Mouse (Mus musculus) liver, embryonic 14.5 days (tissue): ENCODE results near the gene Piezo1. TPM values are rescaled to one million over a fixed set of nuclear protein-coding genes. Genes with fewer than 3 reads are reported as not detected.

Experiments used
- ATAC-seq: fragments of 200-750 bp; cut with Nextera tagmentation; 2 replicates; pipeline ENCODE4 v1.8.0; 2017; ENCODE audit warnings: moderate number of reproducible peaks, mild to moderate bottlenecking, moderate library complexity; ENCODE audit not compliant: insufficient read depth
- DNase-seq, 3 experiments: peaks; one replicate each; pipeline ENCODE4 v3.0.0-alpha.2; 2012 to 2013; ENCODE audit warnings: low read depth in 3 of 3, low spot score in 3 of 3
- H3K27ac ChIP-seq: fragments of 300-500 bp; sonication (generic); 2 replicates; pipeline ENCODE4 v1.5.1; 2014; ENCODE audit warnings: moderate library complexity, mild to moderate bottlenecking, control low read depth, inconsistent platforms
- H3K27me3 ChIP-seq: fragments of 300-500 bp; sonication (generic); 2 replicates; pipeline ENCODE4 v1.6.1; 2014; ENCODE audit warnings: mild to moderate bottlenecking, low read length, moderate library complexity; ENCODE audit not compliant: control insufficient read depth, insufficient read depth
- H3K36me3 ChIP-seq: fragments of 300-500 bp; sonication (generic); replicated peaks from 2 replicates; pipeline ENCODE4 v1.6.1; 2014; ENCODE audit warnings: low read depth; ENCODE audit not compliant: control insufficient read depth, insufficient read depth
- H3K4me1 ChIP-seq, 2 experiments: fragments of 200-500 bp in 1 of 2; fragments of 300-500 bp in 1 of 2; sonication (generic) in 1 of 2; replicated peaks; 2 replicates each; pipeline ENCODE4 v1.6.1; 2012 to 2014; ENCODE audit warnings: antibody characterized with exemption in 1 of 2, inconsistent platforms in 1 of 2, low read length in 1 of 2; ENCODE audit not compliant: control insufficient read depth in 2 of 2, insufficient read depth in 2 of 2
- H3K4me2 ChIP-seq: fragments of 300-500 bp; sonication (generic); 2 replicates; pipeline ENCODE4 v1.6.1; 2014; ENCODE audit warnings: low read depth, mild to moderate bottlenecking, control low read depth, moderate library complexity
- H3K4me3 ChIP-seq, 2 experiments: fragments of 200-500 bp in 1 of 2; fragments of 300-500 bp in 1 of 2; sonication (generic) in 1 of 2; 2 replicates each; pipeline ENCODE4 v1.5.1; 2012 to 2014; ENCODE audit warnings: low read depth in 2 of 2, low read length in 2 of 2, mild to moderate bottlenecking in 2 of 2, control low read depth in 1 of 2, inconsistent platforms in 1 of 2, moderate library complexity in 1 of 2; ENCODE audit not compliant: insufficient read depth in 1 of 2
- H3K9ac ChIP-seq: fragments of 300-500 bp; sonication (generic); replicated peaks from 2 replicates; pipeline ENCODE4 v1.6.1; 2014; ENCODE audit warnings: mild to moderate bottlenecking, control low read depth, moderate library complexity
- H3K9me3 ChIP-seq: fragments of 300-500 bp; sonication (generic); 2 replicates; pipeline ENCODE4 v1.6.1; 2016; ENCODE audit warnings: low read length, mixed read lengths; ENCODE audit not compliant: control insufficient read depth
- CTCF ChIP-seq: IDR thresholded peaks from 2 replicates; pipeline ENCODE4 v1.5.1; 2016; ENCODE audit warnings: antibody characterized with exemption, low read depth, control low read depth
- EP300 ChIP-seq: IDR thresholded peaks from 2 replicates; pipeline ENCODE4 v1.6.1; 2016; ENCODE audit warnings: antibody characterized with exemption, low read depth
- WGBS: fragments of 180-500 bp; shearing (Covaris S2); extraction: QIAGEN DNeasy Blood & Tissue Kit; methylation state at CpG from one replicate; pipeline ENCODE4 v1.1.7; 2014; ENCODE audit not compliant: insufficient replicate concordance; 5-methylcytosine and 5-hydroxymethylcytosine counted together
- polyA plus RNA-seq, 2 experiments: library from polyadenylated mRNA; depleted of rRNA in 1 of 2; stranded (reverse) in 1 of 2; unstranded in 1 of 2; fragments of >200 nt; fragmentation: Nextera tagmentation in 1 of 2; extraction: Ambion mirVana in 1 of 2; gene quantifications; 2 replicates each; pipeline versions ENCODE4 v1.2.1 to v1.2.3; 2012 to 2014

The Piezo1 gene
- polyA plus RNA-seq, 2 experiments = 12.6 to 60.9 TPM

DNA sequence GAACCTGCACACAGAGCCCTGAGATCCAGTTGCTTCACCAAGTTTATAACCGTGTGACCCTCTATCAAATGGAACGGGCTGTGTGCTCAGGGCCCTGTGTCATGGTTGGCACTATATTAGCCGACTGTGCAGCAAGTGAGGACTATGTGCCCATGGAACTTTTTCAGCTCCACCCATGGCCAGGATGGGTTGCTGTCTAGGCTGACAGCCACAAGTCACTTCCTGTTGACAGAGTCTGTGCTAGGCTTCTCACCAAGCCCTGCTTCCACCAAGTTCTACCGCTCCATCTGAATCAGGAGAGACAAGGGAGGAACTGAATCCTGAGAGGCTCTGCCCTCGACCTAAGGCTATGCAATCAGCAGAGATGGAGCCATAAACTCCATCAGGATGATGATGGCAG, 10.1 kb upstream of the Piezo1 start:
- Histone ChIP-seq H3K9ac (no peak overlapping the region), H3K4me3 (no peak overlapping the region), H3K4me2 (no peak overlapping the region), H3K4me1 (peaks cover 9 to 16% of the 10 kb centered on the region in 2 experiments), H3K36me3 (no peaks in the 10 kb centered on the region), H3K9me3 (no peaks in the 10 kb centered on the region), H3K27me3 (no peaks in the 10 kb centered on the region), H3K27ac (no peak overlapping the region)
- ATAC-seq = no peak
- TF ChIP-seq EP300 (no peak), CTCF (no peak)
- 38% methylated on average over 5 of the region's 5 CpGs for WGBS
- no peak for DNase-seq

DNA sequence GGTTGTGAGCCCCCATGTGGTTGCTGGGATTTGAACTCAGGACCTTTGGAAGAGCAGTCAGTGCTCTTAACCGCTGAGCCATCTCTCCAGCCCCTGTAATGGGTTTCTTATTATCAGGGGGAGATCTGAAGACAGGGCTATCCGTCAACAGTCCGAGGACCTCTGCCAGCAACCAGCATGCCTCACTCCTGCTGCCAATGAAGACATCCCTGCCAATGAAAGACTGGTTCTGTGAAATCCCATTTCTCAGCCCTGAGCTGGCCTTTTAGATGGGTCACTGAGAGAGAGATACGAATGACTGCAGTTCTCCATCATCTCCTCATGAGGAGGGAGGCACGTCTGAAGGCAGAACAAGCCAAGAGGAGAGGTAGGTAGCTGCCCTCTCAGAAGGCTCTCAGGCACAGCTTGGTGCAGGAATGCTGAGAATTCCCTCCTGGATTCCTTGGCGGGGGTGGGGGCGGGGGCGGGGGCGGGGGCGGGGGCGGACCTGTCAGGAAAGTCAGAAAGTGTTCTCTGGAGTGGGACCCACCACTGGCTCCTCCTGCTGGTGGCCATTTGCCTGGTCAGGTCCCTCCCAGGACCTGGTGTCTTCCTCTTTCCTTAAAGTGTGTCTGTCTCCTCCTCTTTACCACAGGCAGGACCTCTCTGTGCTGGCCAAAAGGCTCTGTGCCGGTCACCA, 7.7 kb upstream of the Piezo1 start:
- TF ChIP-seq CTCF = no peak; the same call in 1 of the 2 replicates
- no peak for TF ChIP-seq EP300
- Histone ChIP-seq H3K9ac (no peak overlapping the region), H3K9me3 (no peaks in the 10 kb centered on the region), H3K36me3 (no peaks in the 10 kb centered on the region), H3K4me2 (no peak overlapping the region), H3K4me3 (no peak overlapping the region), H3K27me3 (no peaks in the 10 kb centered on the region), H3K27ac (no peak overlapping the region), H3K4me1 (peaks cover 12 to 26% of the 10 kb centered on the region in 2 experiments)
- ATAC-seq = no peak
- 27% methylated on average over 11 of the region's 12 CpGs for WGBS
- no peak for DNase-seq

DNA sequence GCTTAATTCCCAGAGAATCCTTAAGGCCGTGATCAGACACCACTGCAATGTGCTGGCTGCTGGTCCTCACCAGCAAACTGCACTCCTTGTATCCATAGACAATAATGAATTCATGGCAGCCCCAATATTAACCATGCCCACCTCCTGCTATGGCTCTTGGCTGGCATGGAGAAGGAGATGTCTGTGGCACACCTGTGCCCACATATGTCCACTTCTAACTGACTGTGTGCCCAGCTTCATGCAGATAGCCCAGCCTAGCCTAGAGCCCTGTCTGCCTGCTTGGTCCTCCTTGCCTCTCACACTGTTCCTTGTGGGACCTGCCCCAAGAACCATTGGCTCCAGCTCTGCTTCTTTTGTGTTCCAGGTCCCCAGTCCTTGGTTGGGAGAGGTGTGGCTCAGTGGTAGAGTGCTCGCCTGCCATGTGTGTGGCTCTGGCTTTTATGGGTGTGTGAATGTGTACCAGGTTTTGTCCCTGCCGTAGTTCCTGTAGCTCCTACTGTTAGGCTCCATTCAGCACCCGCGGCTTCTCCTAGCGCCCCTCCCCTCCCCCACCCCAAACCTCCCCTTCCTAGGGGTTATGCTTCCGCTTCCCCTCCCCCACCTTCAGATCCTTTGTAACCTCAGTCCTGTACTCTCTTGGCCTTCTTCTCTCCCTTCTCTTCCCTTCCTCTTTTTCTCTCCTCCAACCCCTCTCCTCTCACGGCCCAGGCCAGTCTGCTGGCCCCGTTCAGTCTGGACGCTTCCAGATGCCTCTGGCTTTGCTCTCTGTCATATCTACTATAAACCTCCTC, 6.3 kb upstream of the Piezo1 start:
- no peak overlapping the region; the same call in 1 of the 2 replicates for H3K9ac ChIP-seq
- DNase-seq = no peak
- WGBS = 18% methylated on average over 10 of the region's 10 CpGs
- peak; percentile 8; the same call in 1 of the 2 replicates for ATAC-seq
- H3K4me1 ChIP-seq = peaks cover 12 to 27% of the 10 kb centered on the region in 2 experiments
- H3K36me3 ChIP-seq = no peaks in the 10 kb centered on the region
- H3K9me3 ChIP-seq = no peaks in the 10 kb centered on the region
- H3K27me3 ChIP-seq = no peaks in the 10 kb centered on the region
- TF ChIP-seq CTCF (no peak), EP300 (no peak)
- H3K27ac ChIP-seq = peak overlapping the region; percentile 45
- H3K4me3 ChIP-seq = peak overlapping the region in 1 of 2 experiments; percentile 39; a peak in 1 of 4 replicates
- peak overlapping the region; percentile 69 for H3K4me2 ChIP-seq

DNA sequence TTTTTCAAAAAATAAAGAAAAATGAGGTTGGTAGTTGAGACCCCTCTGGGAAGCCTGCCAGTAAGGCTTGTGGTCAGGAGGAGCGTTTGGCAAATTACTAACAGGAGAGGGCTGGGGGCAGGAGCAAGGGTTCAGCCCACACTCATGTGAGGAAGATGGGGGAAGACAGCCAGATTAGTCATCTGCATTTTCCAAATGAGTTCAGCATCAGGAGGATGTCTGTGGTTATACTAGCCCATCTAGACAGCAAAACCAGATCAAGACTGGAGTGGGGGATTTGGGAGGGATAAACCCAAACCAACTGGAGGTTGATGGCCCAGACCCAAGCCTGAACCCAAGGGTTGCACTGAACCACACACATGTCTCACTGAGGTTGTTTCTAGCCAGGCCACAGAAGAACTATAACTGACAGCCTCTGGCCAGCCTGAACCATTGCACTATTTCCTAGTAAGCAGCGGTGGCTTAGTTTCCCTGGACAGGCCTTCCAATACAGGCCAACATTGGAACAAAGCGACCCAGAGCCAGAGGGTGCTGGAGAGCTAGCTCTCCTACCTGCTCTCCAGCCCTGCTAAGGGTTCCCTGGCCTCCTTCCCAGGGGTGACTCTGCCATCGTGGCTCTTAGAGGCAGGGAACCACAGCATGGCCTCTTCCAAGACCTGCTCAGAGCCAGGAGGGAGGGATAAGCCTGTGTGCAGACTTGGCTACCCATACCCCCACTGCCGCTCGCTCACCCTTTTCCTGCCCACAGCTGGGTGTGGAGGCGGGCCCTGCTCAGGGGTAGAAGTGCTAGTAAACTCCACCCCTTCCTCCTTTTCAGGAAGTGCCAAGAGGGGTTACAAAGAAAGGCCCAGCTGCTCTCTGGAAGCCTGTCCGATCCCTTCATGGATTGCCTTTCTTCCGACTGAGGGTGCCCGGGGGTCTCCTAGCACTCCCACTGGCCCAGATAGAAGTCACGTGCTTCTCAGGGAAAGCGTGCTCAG, 5.2 kb upstream of the Piezo1 start:
- H3K36me3 ChIP-seq = no peaks in the 10 kb centered on the region
- TF ChIP-seq EP300 (no peak), CTCF (no peak)
- peak overlapping the region; percentile 69 for H3K4me2 ChIP-seq
- WGBS = 16% methylated on average over 12 of the region's 12 CpGs
- H3K27me3 ChIP-seq = no peaks in the 10 kb centered on the region
- peaks cover 12 to 31% of the 10 kb centered on the region in 2 experiments for H3K4me1 ChIP-seq
- DNase-seq = no peak
- H3K9ac ChIP-seq = peak overlapping the region; percentile 57
- H3K27ac ChIP-seq = peak overlapping the region; percentile 59
- H3K4me3 ChIP-seq = peak overlapping the region; percentile 37 to 39
- H3K9me3 ChIP-seq = no peaks in the 10 kb centered on the region
- peak; percentile 66 for ATAC-seq
